Mouse (Mus musculus) ES-Bruce4 (cell line): ENCODE measurements around the gene Pkn2.

Experiments
- CTCF ChIP-seq: IDR thresholded peaks from one replicate; pipeline ENCODE4 v1.8.1; 2011; ENCODE audit warnings: low read depth, low read length
- EP300 ChIP-seq: IDR thresholded peaks from 2 replicates; pipeline ENCODE4 v1.6.1; 2011; ENCODE audit warnings: low read depth, low read length; ENCODE audit not compliant: insufficient read depth
- POLR2A ChIP-seq: IDR thresholded peaks from one replicate; pipeline ENCODE4 v1.8.1; 2011; ENCODE audit warnings: low read length; ENCODE audit not compliant: insufficient read depth

GRCm38 (mm10) chr3:142817506-142817905, 64.3 kb downstream of the Pkn2 start:
- TF ChIP-seq CTCF (no peak), POLR2A (no peak), EP300 (no peak)
